10 mouse cellular contexts compared by ENCODE assay signal in genomic region chr19:32885481-32886131, GRCm38 (mm10).
DNase-seq lines count a peak whose midpoint lies in the region; ATAC-seq and TF ChIP-seq lines count a peak whose summit lies in the region.
"Had no signal": no experiment of that assay in that cellular context is flagged by ENCODE, and none has a peak within 500 bp of the region (broad histone marks: within the 10 kb centered on the region; RNA-seq: fewer than 3 reads in every experiment).

No protein-coding gene starts in this region.

- DNase-seq in hindbrain, embryonic 10.5 days (ENCODE audit: low spot score) = no peak
- peak; percentile 47 for DNase-seq in embryo, embryonic 10.5 days (ENCODE audit: low spot score)
- no peak for DNase-seq in left cerebral cortex, adult 8-10 months (ENCODE audit: low spot score in 2 of 2)
- DNase-seq in c-Kit-positive CD71-positive TER-119-positive erythroid progenitor cells, embryonic 14.5 days (ENCODE audit: low spot score) = no peak
- DNase-seq: gastrocnemius, postnatal 10 days had no signal

- peak; percentile 43; the same call in 1 of the 2 replicates for ATAC-seq in hindbrain, embryonic 13.5 days (ENCODE audit: low FRiP score)
- ATAC-seq in limb, embryonic 12.5 days (ENCODE audit: insufficient number of reproducible peaks, insufficient read depth, low FRiP score, low TSS enrichment, low read depth) = no peak

- H3K9ac ChIP-seq in hindbrain, embryonic 13.5 days = no peak overlapping the region
- no peak overlapping the region for H3K9ac ChIP-seq in limb, embryonic 12.5 days (replicated peaks)
- H3K9ac ChIP-seq: neural tube, embryonic 12.5 days had no signal

- no peaks in the 10 kb centered on the region for H3K36me3 ChIP-seq in hindbrain, embryonic 13.5 days
- no peaks in the 10 kb centered on the region for H3K36me3 ChIP-seq in hindbrain, embryonic 10.5 days
- H3K36me3 ChIP-seq in limb, embryonic 12.5 days = no peaks in the 10 kb centered on the region
- H3K36me3 ChIP-seq: neural tube, embryonic 12.5 days had no signal

- 50% methylated on average over 12 of the region's 12 CpGs for WGBS in hindbrain, embryonic 13.5 days
- WGBS in hindbrain, embryonic 10.5 days = 50% methylated on average over 12 of the region's 12 CpGs
- WGBS in limb, embryonic 12.5 days = 34% methylated on average over 12 of the region's 12 CpGs

- H3K4me1 ChIP-seq in hindbrain, embryonic 13.5 days (replicated peaks) = peaks cover 13% of the 10 kb centered on the region; the same call in 1 of the 2 replicates
- peaks cover 11% of the 10 kb centered on the region; the same call in 1 of the 2 replicates for H3K4me1 ChIP-seq in hindbrain, embryonic 10.5 days (replicated peaks)
- no peaks in the 10 kb centered on the region for H3K4me1 ChIP-seq in embryonic fibroblast, embryonic 13.5 days (ENCODE audit: control insufficient read depth, insufficient read depth, low read length)
- H3K4me1 ChIP-seq in limb, embryonic 12.5 days (replicated peaks) = peaks cover 37% of the 10 kb centered on the region

- H3K27me3 ChIP-seq in hindbrain, embryonic 13.5 days = no peaks in the 10 kb centered on the region
- no peaks in the 10 kb centered on the region for H3K27me3 ChIP-seq in hindbrain, embryonic 10.5 days (ENCODE audit: insufficient read depth, poor library complexity, severe bottlenecking)
- H3K27me3 ChIP-seq in limb, embryonic 12.5 days = no peaks in the 10 kb centered on the region
- H3K27me3 ChIP-seq: neural tube, embryonic 12.5 days had no signal

- TF ChIP-seq CTCF in embryonic fibroblast, embryonic 13.5 days (IDR thresholded peaks at IDR 0.05; ENCODE audit: borderline replicate concordance, insufficient read depth, low read length) = no peak

- no peak for TF ChIP-seq POLR2A in embryonic fibroblast, embryonic 13.5 days (IDR thresholded peaks at IDR 0.05; ENCODE audit: low read depth, low read length)

- no peaks in the 10 kb centered on the region for H3K9me3 ChIP-seq in hindbrain, embryonic 13.5 days
- H3K9me3 ChIP-seq in hindbrain, embryonic 10.5 days = no peaks in the 10 kb centered on the region
- no peaks in the 10 kb centered on the region for H3K9me3 ChIP-seq in limb, embryonic 12.5 days
- H3K9me3 ChIP-seq: neural tube, embryonic 12.5 days had no signal

- H3K4me2 ChIP-seq in hindbrain, embryonic 13.5 days = 0 out of 2 replicates have a peak overlapping the region, but pooled peaks have one; percentile 2
- H3K4me2 ChIP-seq in limb, embryonic 12.5 days = peak overlapping the region; percentile 40
- H3K4me2 ChIP-seq: liver, embryonic 11.5 days; neural tube, embryonic 12.5 days had no signal

- H3K4me3 ChIP-seq in hindbrain, embryonic 13.5 days = no peak overlapping the region
- H3K4me3 ChIP-seq in hindbrain, embryonic 10.5 days = no peak overlapping the region
- no peak overlapping the region for H3K4me3 ChIP-seq in embryonic fibroblast, embryonic 13.5 days (ENCODE audit: insufficient read depth, low read length)
- no peak overlapping the region for H3K4me3 ChIP-seq in limb, embryonic 12.5 days (replicated peaks)
- H3K4me3 ChIP-seq: neural tube, embryonic 12.5 days had no signal

- no peak overlapping the region for H3K27ac ChIP-seq in hindbrain, embryonic 13.5 days
- no peak overlapping the region for H3K27ac ChIP-seq in hindbrain, embryonic 10.5 days
- H3K27ac ChIP-seq in embryonic fibroblast, embryonic 13.5 days (ENCODE audit: insufficient read depth, low read length) = peak overlapping the region; percentile 68
- H3K27ac ChIP-seq in limb, embryonic 12.5 days = 0 out of 2 replicates have a peak overlapping the region, but pooled peaks have one; percentile 23
- H3K27ac ChIP-seq: neural tube, embryonic 12.5 days had no signal

Comparison
In these comparisons a context has a peak if more than half of its experiments do, and no peak if none do; other contexts are left out.
1. H3K27ac ChIP-seq: peak in embryonic fibroblast, embryonic 13.5 days (single experiment) and limb, embryonic 12.5 days (single experiment); none in hindbrain, embryonic 13.5 days (single experiment) and hindbrain, embryonic 10.5 days (single experiment).